Mouse (Mus musculus): ENCODE measurements at regions not wholly inside any gene's neighbourhood (a gene's known extent, or its start where the extent isn't known, plus 50 kb on each side); places are given as distances from the start of the nearest gene placed in this dataset.
"Not testable (repeated sequence)": the region's sequence is repeated elsewhere in the genome, so short reads cannot be mapped to it uniquely, and the experiment has no call there.

DNA sequence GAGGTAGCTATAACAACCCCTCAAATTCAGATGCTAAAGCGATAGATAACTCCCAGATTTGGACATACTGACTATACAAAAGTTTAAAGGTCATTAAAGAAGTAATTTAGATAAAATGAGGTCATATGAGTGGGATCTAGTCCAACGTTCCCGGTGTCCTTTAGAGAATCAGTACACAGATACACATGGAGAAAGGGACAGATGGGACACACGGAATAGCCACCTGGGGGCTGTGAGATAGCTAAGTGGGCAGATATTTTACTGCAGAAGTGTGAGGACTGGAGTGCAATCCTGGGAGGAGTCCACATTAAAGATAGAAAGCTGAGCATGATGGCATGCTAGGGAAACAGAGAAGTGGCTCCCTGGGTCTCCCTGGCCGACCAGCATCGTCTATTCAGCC, 164.1 kb upstream of the Castor2 start:
- no peak for DNase-seq (ENCODE audit: low spot score)

DNA sequence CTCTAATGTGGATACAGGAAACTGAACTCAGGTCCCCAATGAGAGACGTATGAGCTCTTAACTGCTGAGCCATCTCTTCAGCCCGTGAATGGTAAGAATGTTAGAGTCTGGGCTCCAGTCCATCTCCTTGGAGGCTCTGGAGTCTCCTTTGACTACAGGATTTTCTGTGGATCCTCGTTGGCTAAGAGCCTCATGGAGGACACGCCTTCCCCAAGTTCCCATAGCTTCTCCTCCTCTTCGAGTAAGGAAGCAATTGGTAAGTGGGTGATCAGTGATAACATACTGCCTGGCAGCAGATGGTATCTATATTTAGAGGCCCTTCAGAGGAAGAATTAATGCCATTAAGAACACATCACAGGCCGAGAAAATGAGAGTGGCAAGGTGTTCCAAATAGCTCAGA, 164.5 kb upstream of the Castor2 start:
- DNase-seq (ENCODE audit: low spot score) = no peak

DNA sequence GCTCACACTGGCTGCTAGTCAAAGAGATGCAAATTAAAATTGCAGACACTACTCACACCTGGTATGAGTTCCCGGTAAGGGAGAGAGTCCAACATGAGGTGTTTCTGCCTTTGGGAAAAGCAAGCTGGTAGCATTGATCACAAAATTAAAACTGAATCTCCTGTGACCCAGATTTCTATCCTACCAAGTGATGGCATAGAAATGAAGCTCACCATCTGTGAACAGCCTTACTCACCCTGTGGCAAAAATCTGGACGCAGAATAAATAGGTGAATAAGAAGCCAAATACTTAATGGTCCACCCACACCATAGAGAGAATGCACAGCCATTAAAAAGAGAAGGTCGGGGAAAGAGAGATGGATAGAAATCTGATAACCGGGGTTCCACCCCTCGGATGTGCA, 169.4 kb upstream of the Castor2 start:
- DNase-seq (ENCODE audit: low spot score) = no peak

DNA sequence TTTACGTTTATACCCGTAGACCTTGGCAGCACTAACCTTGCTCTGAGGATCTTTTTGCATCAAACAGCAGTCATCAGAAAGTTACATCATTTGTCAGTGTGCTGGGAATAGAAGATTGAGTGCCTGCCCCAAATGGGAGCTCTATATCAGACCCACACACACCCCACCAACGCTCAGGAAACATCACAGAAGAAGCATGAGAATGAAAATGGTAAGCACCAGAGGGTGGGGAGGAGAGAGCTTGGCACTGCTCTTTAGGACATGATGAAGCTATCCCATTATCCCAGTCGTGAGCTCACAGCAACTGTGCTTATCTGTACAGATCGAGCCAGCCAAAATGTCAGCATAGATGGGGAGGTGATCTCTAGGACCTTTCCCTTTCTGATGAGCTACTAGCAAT, 172.5 kb upstream of the Castor2 start:
- no peak for DNase-seq (ENCODE audit: low spot score)

DNA sequence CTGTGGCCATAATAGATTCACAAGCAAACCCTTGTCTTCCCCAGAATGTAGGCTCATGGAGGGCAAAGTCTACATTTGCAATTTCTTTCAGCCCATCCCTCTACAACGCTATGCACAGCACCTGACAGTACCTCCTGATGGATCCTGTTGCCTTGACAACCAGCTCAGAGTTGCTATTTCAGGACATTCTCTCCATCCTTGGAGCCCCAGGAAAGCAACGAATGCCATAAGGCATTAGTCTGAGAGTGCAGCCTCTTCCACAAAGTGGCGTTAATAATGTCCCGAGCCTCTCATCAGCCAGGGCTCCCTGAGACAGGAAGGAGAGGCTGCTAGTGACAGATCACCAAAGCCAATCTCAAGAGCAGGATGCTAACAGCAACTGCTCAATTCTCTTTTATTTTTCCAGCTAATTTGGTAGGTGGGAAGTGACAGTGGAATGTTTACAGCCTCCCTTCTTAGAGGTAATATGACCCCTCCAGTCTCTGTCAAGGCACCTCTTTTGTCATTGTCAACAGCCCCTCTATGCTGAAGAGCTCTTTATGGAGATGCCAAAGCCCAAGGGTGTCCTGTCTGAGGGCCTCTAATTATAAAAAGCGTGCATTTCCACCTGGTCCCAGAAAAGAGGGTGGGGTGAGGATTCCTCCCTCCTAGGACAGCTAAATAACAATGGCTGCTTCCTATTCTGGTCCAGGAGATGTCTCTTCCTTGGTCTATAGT, 174.2 kb upstream of the Castor2 start:
- DNase-seq (ENCODE audit: low spot score) = no peak

DNA sequence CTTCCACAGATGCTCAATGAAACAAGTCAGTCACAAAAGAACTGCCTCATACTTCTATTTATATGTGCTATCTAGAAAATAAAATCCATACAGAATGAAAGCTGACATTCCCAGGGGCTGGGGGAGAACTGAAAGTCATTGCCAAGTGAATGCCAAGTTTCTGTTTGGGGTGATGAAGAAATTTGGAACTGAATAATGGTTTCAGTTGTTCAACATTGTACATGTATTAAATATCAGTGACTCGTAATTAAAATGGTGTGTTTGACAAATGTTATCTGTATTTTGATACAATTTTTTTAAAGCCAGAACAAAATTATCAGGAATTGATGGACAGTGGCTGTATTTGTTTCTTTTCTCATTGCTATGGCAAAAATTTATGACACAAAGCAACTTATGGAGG, 177.3 kb upstream of the Castor2 start:
- no peak for DNase-seq (ENCODE audit: low spot score)

DNA sequence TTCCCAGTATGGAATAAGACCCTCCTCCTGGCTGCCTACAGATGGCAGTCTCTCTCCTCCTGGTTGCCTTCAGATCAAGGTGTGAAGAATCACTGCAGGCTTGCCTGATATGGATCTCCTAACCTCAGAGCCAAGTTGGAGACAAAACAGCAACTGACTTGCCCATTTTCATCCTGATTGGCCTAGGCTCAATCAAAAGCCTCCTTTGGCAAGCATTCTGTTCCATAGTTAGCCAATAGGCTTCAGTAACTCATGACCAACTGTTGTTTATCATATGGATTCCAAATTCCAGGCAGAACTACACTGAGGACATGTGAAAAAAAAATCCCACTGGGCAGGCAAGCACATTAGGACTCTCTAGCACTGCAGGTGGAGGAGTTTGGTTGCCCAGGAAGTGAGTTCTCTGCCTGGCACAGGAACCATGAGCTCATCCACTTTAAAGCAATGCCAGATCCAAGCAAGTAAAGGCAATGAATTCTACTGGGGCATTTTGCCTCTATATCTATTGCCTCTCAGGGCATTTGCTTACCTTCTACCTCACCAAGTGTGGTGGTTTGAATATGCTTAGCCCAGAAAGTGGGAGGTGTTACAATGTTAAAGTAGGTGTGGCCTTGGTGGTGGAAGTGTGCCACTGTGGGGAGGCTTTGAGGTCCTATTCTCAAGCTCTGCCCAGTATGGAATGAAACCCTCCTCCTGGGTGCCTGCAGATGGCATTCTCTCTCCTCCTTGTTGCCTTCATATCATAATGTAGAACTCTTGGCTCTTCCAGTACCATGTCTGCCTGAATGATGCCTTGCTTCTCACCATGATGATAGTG, 183.6 kb upstream of the Castor2 start:
- no peak for DNase-seq (ENCODE audit: low spot score)

DNA sequence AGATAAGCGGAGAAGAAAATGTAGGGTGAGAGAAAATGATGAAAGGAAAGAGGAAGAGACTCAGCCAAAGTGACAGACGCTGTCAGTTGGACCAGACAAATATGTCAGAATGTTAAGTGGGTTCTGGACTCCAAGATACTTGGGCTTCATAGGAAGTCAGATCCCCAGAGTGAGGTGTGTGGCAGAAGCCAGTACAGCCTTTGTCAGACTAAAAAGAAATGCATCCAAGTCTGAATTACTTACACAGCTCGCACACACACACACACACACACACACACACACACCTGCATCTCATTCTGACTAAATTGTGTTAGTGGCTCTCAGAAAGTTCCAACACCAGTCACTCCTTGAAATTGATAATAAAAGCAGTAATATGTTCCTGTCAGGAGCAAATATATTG, 192.1 kb upstream of the Castor2 start:
- DNase-seq (ENCODE audit: low spot score) = no peak

DNA sequence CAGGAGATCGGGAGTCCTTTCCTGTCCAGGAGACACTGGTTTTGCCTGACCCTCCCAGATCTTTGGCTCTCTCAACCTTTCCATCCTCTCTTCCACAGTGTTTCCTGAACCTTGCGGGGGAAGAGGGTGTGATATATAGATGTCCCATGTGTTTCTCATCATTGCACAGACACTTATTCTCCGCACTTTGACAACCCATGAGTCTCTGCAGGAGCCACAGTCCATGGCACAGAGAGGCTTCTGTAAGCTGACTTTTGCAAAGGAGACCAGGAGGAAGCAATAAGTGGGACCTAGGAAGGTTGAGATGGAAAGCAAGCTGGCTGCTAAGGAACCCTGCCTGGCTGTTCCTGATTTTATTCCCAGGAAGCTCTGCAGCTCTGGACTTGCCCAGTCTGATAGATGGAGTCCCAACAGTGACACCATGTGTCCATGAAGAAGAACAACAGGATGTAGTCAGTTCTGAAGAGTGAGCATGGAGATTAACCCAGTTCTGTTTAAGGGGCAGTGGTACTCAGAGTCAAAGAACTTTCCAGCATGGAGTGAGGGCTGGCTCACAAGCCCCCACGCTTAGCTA, 201.4 kb upstream of the Castor2 start:
- DNase-seq (ENCODE audit: low spot score) = no peak

DNA sequence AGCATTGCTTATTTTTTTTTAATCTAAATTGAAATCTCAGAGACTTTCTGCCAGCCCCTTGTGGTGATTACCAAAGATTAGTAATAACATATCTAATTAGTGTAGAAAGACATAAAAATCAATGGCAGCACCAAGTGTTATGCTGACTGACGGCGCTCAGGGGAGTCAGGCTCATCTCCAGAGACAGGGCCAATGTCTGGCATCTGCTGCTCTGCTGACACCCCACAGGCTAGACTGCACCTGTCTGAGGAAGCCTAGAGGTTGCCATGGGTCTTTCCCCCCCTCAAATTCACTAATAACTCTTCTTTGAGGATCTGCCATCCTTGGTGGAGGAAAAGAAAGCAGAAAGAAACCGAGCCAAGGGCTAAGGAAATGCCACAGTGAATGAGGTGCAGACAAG, 208.8 kb upstream of the Castor2 start:
- no peak for DNase-seq (ENCODE audit: low spot score)

DNA sequence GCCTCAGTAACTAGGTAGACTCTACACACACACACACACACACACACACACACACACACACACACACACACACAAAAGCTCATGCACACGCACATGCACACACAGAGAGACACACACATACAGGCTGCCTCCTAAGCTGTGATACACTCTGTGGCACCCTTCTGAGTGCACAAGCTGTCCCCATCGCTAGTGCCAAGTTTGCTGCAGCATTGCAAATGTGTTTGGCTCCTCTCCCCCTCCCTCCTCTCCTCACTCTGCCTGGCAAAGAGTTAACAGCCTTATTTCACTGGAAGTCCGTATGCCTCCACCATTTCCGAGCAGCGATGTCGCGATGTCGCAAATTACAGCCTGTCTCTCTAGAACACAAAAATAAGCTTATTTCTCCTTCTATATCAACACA, 209.7 kb upstream of the Castor2 start:
- no peak for DNase-seq (ENCODE audit: low spot score)

DNA sequence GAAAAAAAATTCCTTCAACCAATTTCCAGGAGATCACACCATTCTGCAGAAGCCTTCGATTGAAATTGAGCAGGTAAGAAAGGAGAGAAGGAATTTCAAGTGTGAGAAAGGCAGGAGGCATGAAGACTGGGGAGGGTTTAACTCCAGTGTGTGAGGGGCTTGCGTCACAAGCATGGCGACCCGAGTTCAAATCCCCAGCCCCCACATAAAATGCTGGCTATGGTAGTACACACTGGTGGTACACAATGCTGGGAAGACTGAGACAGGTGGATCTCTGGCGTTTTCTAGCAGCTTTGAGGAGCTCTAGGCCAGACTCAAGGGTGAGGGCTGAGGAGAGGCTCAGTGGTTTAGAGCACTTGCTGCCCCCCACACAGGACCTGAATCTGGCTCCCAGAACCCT, 214.0 kb upstream of the Castor2 start:
- no peak for DNase-seq (ENCODE audit: low spot score)

DNA sequence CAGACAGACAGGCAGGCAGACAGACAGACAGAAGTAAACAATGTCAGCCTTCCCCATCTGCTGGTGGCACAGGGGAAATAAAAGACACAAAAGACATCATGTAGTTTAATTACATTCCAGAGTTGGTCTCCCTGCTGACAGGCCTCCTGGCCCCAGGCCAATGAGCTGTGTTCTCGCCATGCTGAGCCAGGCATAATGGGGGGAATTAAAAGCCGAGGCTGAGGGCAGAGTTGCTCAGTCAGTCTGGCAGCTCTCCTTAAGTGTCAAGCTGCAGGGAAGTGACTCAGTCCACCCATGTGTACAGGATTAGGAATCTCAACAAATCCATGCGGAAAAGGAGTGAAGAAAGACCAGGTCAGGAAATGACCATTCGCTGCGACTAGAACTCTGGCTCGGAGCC, 214.5 kb upstream of the Castor2 start:
- peak; percentile 23 for DNase-seq (ENCODE audit: low spot score)

DNA sequence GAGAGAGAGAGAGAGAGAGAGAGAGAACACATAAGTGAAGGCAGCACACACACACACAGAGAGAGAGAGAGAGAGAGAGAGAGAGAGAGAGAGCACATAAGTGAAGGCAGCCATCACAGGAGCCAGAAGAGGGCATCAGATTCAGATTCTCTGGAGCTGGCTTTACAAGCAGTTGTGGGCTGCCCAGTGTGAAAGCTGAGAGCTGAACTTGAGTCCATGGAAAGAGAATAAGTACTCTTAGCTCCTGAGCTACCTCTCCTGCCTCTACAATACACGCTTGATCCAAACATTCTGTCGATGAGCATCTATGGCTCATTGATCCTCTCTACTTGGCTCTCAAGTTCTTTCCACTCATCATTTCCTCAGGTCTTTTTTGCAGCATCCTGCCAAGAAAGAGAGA, 214.9 kb upstream of the Castor2 start:
- DNase-seq (ENCODE audit: low spot score) = no peak

DNA sequence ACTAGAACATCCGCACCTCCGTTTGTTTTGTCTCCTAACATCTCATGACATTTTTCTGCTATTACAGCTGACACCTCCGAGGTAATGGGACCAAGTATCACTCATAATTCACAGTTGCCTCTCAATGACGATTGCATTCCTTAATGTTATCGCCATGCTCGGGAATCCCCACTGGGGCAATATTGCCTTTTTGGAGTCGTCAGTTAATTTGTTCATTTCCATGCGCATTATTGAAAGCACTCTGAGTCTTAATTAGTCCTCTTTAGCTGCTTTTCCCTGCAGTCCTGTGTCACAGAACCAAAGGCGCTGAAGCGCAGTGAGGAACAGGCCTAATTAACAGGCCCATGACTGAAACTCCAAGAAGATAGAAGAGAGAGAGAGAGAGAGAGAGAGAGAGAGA, 255.0 kb upstream of the Castor2 start:
- DNase-seq (ENCODE audit: low spot score) = no peak

DNA sequence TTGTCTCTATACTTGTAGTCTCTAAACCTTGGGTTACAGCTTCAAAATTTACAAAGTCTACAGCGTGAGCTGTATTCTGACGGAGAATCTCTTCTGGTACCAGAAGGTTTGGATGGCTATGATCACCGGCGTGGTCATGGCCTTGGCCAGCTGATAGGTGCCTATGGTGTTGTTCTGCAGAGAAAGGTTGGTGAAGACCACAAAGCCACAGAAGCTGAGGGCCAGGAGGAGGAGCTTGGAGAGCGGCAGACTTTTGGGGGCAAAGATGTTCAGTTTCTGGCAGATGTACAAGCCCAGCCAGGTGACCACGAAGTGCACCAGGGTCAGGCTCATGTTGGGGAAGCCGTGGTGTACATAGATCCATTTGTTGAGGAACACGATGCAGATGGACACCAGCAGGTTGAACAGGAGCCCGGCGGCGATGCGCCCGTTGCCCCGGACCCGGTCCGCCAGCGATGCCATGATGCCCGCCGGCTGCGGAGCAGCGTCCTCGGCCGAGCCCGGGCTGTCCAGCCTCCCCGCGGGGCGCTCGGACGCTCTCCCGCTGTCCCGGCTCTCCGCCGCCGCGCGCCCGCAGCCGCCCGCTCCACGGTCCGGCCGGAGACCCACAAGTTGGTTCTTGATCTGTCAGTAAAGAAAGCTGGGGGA, 257.3 kb upstream of the Castor2 start:
- DNase-seq (ENCODE audit: low spot score) = not testable (repeated sequence)

DNA sequence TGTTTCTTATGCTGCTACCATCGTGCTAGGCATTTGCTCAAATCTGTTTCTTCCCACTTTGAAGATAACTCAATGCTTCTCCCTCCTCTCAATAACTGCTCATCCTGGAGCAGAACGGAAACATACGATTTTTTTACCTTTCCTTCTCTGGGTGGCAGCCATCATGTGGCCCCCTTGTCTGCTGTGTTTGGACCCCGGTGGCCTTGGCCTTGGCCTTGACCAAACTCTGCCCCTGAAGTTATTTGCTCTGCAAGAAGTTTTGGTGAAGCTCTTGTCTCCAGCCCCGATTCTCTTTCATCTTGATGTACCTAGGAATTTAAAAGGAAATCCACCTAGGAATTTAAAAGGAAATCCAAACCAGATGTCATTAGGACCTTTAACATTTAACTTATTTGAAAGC, 261.2 kb upstream of the Castor2 start:
- no peak for DNase-seq (ENCODE audit: low spot score)

DNA sequence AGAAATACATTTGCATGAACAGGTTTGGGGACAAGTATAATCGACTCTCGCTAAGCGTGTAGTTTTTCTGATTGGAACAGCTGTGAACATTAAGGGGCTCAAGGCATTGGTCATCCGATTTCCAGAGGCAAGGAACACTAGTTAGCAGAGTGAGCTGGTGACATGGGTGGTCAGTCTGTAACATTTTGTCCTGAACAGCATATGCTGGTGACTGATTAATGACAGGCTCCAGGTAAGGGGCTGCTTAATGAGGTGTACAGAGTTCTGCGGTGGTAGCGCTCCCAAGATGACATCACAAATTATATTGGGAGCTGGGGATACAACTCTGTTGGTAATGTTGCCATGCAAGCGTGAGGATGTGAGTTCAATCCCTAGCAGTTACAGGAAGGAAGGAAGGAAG, 266.3 kb upstream of the Castor2 start:
- no peak for DNase-seq (ENCODE audit: low spot score)

DNA sequence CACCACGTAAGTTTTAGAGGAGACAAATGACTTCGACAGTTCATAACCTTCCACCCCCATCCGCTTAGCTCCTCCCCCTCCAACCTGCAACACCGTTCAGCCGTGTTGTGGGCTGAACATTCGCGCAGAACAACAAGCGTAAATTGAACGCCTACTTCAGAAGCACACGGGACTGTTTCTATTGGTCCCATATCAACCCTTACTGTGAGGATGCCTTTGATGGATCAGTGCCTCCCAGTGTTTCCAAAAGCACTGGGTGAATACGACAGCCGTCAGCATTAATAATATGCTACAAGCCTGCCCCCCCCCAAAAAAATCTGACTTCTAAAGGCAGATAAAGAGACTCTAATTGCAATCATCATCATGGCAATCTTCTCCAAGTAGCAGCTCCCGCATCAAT, 271.3 kb upstream of the Castor2 start:
- DNase-seq (ENCODE audit: low spot score) = no peak

DNA sequence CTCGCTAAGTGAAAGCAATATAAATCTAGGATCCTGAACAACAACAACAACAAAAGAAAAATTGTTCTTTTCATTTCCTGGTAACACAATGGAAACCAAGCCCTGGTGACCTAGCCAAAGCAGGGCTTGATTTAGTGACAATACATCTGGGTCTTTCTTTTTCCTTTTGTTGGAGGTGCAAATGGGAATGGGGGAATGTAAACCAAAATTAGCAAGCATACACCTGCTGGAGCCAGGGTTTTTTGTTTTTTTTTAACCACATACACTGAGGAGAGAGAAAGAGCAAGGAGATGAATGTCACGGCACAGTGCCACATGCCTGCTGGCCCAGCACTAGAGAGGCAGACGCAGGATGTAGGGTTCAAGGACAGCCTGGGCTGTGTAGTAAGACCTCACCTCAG, 275.6 kb upstream of the Castor2 start:
- DNase-seq (ENCODE audit: low spot score) = no peak

DNA sequence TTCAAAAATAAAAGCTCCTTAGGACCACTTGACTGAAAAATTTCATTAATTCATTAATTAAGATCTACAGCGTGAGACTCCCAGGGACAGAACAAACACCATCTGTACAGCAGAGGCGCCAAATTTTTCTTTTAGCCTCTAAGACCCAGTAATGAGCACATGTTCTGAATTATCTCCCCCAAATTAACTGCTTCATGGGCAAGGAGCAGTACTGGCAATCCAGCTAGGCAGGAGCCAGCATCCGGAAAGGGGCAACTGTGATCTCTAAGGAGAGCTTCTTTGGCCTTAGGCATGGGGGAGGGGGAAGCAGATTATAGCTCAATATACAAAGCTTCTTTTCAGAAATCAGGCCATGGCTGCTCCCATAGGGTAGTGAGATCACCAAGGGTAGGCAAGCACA, 278.2 kb upstream of the Castor2 start:
- DNase-seq (ENCODE audit: low spot score) = no peak

DNA sequence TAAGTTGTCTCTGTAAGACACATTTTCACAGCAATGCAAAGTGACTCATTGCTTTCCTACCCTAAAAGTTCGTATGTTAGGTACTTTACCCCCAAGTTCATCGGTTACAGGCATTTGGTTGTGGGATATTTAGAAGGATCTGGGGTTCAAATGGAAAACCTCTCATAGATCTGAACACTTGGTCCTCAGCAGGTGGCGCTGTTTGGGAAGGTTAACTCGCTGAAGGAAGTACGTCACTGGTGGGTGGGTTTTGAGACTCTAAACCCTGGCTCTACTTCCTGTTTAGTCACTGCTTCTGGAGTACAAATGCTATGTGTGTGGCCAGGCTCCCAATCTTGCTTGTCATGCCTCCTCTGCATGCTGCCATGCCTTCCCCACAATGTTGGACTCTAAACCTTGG, 284.0 kb upstream of the Castor2 start:
- no peak for DNase-seq (ENCODE audit: low spot score)

DNA sequence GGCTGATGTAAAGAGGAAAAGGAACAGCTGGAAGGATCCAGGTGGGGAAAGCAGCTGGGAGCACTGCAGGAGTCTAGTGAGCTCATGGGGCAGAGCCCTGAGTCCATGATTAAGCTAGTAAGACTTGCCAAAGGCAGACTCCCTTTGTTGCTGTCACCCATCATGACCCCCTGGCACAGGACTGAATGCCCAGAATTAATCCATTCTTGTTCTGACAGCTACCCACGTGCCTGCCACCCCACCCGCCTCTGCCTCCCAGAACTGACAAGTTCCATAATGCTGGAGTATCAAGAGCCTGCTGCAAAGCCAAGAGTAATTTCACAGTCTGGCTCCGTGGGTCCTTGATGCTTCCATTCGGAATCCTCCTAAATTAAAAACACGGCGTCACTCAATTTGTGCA, 285.1 kb upstream of the Castor2 start:
- no peak for DNase-seq (ENCODE audit: low spot score)

Measured in urinary bladder, postnatal 14 days (tissue).